Mouse (Mus musculus): Measurements from ENCODE around the gene Hspb11. TPM values are rescaled to one million over a fixed set of nuclear protein-coding genes. Genes with fewer than 3 reads are reported as not detected.
A peak's percentile ranks its signal among the peaks of the same experiment; 100 is the strongest.

Gene Hspb11
- polyA plus RNA-seq, 1 experiment from 2014 or later = 24.6 TPM

GRCm38 (mm10) chr4:107232219-107232618 lies 21.2 kb upstream of the Hspb11 start:
- no peak overlapping the region for H3K4me3 ChIP-seq
- H3K9me3 ChIP-seq = no peaks in the 10 kb centered on the region
- no peak overlapping the region for H3K27ac ChIP-seq (replicated peaks)
- no peaks in the 10 kb centered on the region for H3K27me3 ChIP-seq (replicated peaks; ENCODE audit: low read depth, poor library complexity, severe bottlenecking)
- DNase-seq (ENCODE audit: low spot score) = no peak
- H3K36me3 ChIP-seq (replicated peaks) = peaks cover 64% of the 10 kb centered on the region
- H3K4me1 ChIP-seq = no peaks in the 10 kb centered on the region
- 75% methylated on average over 3 of the region's 3 CpGs for WGBS

DNA sequence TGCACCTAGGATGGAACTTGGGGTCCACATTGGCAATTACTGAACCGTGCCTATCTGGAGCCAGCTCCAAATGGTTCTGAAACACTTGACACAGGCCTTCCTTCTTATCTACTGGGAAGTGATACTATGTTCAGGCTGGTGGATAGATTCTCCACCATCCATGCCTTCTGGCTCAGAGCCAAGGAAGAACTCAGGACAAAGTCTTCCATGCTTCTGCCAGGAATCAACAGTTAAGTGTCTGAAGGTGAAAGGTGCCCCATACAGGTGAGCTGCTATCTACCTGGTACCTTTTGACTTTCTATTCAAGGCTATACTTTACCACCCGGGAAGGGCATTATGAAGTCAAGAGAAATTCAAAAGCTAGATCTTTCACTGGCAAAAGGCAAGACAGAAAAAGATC lies 15.1 kb upstream of the Hspb11 start:
- WGBS = 90% methylated on average over 2 of the region's 2 CpGs
- DNase-seq (ENCODE audit: low spot score) = no peak
- Histone ChIP-seq H3K4me1 (no peaks in the 10 kb centered on the region), H3K4me3 (no peak overlapping the region), H3K9me3 (no peaks in the 10 kb centered on the region), H3K27me3 (replicated peaks; ENCODE audit: low read depth, poor library complexity, severe bottlenecking) (no peaks in the 10 kb centered on the region), H3K27ac (replicated peaks) (no peak overlapping the region), H3K36me3 (replicated peaks) (peaks cover 96% of the 10 kb centered on the region)

- H3K4me3 ChIP-seq = no peak overlapping the region
- H3K36me3 ChIP-seq (replicated peaks) = peaks cover 94% of the 10 kb centered on the region
- H3K27ac ChIP-seq (replicated peaks) = no peak overlapping the region
- no peaks in the 10 kb centered on the region for H3K4me1 ChIP-seq
- no peaks in the 10 kb centered on the region for H3K9me3 ChIP-seq
- H3K27me3 ChIP-seq (replicated peaks; ENCODE audit: low read depth, poor library complexity, severe bottlenecking) = no peaks in the 10 kb centered on the region
- no peak for DNase-seq (ENCODE audit: low spot score)
- WGBS = 96% methylated on average over 6 of the region's 6 CpGs
Measured at GRCm38 (mm10) chr4:107240196-107240595, 13.2 kb upstream of the Hspb11 start.

DNA sequence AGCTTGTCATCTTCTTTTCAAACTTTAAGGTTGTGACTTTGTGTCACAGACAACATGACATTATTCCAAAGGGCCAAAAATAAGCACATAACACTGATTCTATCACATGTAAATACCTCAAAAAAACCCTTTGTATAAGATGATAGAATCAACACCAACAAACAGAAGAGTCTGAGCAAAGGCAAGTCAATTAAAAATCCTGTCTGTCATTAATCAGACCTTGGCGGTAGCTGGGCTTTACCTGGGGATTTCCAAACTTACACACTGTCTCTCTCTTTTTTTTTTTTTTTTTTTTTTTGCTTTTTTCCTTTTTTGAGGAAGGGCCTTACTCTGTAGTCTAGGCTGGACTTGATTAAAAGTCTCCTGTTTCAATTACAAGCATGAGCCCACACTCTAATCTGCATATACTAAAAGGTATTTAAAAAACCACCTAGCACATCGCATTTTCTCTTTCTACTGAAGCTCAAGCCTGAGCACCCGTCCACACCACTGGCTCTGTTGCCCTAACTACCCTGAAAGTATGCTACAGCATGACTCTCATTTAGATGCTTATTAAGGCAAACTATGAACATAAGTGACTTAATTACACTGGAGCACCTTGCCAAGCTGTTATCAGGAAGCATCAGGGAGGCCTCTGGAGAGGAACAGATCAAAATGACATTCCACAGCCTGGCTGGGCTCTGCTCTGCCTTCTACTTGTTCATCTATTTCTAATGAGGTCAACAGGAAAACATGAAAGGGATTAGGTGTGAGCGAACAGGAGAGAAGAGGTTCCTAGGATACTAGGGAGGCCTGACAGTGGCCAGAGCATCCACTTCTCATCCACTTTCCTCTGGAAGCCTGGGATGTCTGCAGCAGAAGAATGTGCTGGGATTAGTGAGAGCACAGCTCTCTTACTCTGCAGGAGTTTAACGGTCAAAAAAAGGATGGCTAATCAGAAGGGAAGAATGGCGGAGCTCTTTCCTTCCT lies 9.7 kb upstream of the Hspb11 start:
- DNase-seq (ENCODE audit: low spot score) = no peak
- H3K27me3 ChIP-seq (replicated peaks; ENCODE audit: low read depth, poor library complexity, severe bottlenecking) = no peaks in the 10 kb centered on the region
- WGBS = 82% methylated on average over 6 of the region's 6 CpGs
- peaks cover 79% of the 10 kb centered on the region for H3K36me3 ChIP-seq (replicated peaks)
- H3K27ac ChIP-seq (replicated peaks) = no peak overlapping the region
- H3K4me1 ChIP-seq = no peaks in the 10 kb centered on the region
- no peak overlapping the region for H3K4me3 ChIP-seq
- H3K9me3 ChIP-seq = no peaks in the 10 kb centered on the region

DNA sequence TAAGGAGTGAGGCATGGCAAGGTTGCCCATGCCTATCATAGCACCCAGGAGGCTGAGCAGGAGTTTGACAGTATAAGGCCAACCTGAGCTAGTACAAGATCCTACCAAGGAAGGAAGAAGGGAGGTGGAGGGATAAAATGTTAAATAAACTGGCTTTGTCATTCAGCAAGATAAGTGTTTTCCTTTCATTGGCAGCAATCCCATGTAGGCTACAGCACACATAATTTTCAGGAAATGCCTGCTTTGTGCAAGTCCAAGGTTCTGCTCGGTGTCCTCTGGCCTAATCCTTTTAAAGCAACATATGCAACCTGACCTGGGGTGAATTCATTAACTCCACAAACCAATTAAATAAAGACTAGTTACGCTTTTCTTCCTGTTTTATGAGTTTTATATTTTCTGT lies 8.0 kb upstream of the Hspb11 start:
- H3K27ac ChIP-seq (replicated peaks) = no peak overlapping the region
- DNase-seq (ENCODE audit: low spot score) = no peak
- H3K36me3 ChIP-seq (replicated peaks) = peaks cover 63% of the 10 kb centered on the region
- no peaks in the 10 kb centered on the region for H3K27me3 ChIP-seq (replicated peaks; ENCODE audit: low read depth, poor library complexity, severe bottlenecking)
- no peak overlapping the region for H3K4me3 ChIP-seq
- no peaks in the 10 kb centered on the region for H3K9me3 ChIP-seq
- 78% methylated on average over 2 of the region's 2 CpGs for WGBS
- H3K4me1 ChIP-seq = peaks cover 7% of the 10 kb centered on the region

DNA sequence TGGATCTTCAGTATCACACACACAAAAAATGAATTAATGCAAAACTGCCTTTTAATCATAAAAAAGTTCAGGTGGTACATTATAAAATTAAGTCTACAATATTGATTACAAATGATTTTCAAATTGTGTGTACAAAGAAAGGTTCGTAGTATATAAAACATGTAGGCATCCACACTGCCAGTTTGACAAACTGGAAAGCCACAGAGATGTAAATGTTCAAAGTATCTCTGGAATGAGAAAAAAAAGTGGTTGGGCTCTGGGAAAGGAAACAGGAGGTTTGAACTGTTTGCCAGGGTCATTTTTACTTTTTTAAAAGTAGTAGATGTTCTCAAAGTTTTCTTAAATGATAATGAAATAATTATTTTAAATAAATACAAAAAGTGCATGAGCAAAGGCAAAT lies 7.4 kb upstream of the Hspb11 start:
- Histone ChIP-seq H3K9me3 (no peaks in the 10 kb centered on the region), H3K27me3 (replicated peaks; ENCODE audit: low read depth, poor library complexity, severe bottlenecking) (no peaks in the 10 kb centered on the region), H3K36me3 (replicated peaks) (peaks cover 56% of the 10 kb centered on the region), H3K4me1 (peaks cover 7% of the 10 kb centered on the region), H3K4me3 (no peak overlapping the region), H3K27ac (replicated peaks) (no peak overlapping the region)
- no peak for DNase-seq (ENCODE audit: low spot score)
- 89% methylated on average over 1 of the region's 1 CpGs for WGBS

GRCm38 (mm10) chr4:107247110-107247509 lies 6.3 kb upstream of the Hspb11 start:
- 84% methylated on average over 9 of the region's 9 CpGs for WGBS
- H3K4me1 ChIP-seq = peaks cover 11% of the 10 kb centered on the region
- no peak overlapping the region for H3K4me3 ChIP-seq
- no peak for DNase-seq (ENCODE audit: low spot score)
- H3K36me3 ChIP-seq (replicated peaks) = peaks cover 46% of the 10 kb centered on the region
- H3K27me3 ChIP-seq (replicated peaks; ENCODE audit: low read depth, poor library complexity, severe bottlenecking) = no peaks in the 10 kb centered on the region
- no peaks in the 10 kb centered on the region for H3K9me3 ChIP-seq
- H3K27ac ChIP-seq (replicated peaks) = no peak overlapping the region

- peaks cover 20% of the 10 kb centered on the region for H3K4me1 ChIP-seq
- DNase-seq (ENCODE audit: low spot score) = no peak
- no peak overlapping the region for H3K27ac ChIP-seq (replicated peaks)
Measured at GRCm38 (mm10) chr4:107248061-107248460, 5.3 kb upstream of the Hspb11 start.

GRCm38 (mm10) chr4:107249471-107249870 lies 3.9 kb upstream of the Hspb11 start:
- peaks cover 30% of the 10 kb centered on the region for H3K4me1 ChIP-seq
- no peaks in the 10 kb centered on the region for H3K27me3 ChIP-seq (replicated peaks; ENCODE audit: low read depth, poor library complexity, severe bottlenecking)
- 77% methylated on average over 2 of the region's 2 CpGs for WGBS
- no peaks in the 10 kb centered on the region for H3K9me3 ChIP-seq
- no peak overlapping the region for H3K27ac ChIP-seq (replicated peaks)
- no peak for DNase-seq (ENCODE audit: low spot score)
- no peak overlapping the region for H3K4me3 ChIP-seq
- peaks cover 25% of the 10 kb centered on the region for H3K36me3 ChIP-seq (replicated peaks)

More at GRCm38 (mm10) chr4:107248061-107248460, 5.3 kb upstream of the Hspb11 start:
- WGBS = 96% methylated on average over 3 of the region's 3 CpGs
- Histone ChIP-seq H3K9me3 (no peaks in the 10 kb centered on the region), H3K27me3 (replicated peaks; ENCODE audit: low read depth, poor library complexity, severe bottlenecking) (no peaks in the 10 kb centered on the region), H3K4me3 (no peak overlapping the region), H3K36me3 (replicated peaks) (peaks cover 38% of the 10 kb centered on the region)

GRCm38 (mm10) chr4:107250494-107250893 lies 2.9 kb upstream of the Hspb11 start:
- Histone ChIP-seq H3K4me1 (peaks cover 32% of the 10 kb centered on the region), H3K4me3 (no peak overlapping the region), H3K9me3 (no peaks in the 10 kb centered on the region), H3K36me3 (replicated peaks) (peaks cover 15% of the 10 kb centered on the region), H3K27ac (replicated peaks) (no peak overlapping the region), H3K27me3 (replicated peaks; ENCODE audit: low read depth, poor library complexity, severe bottlenecking) (no peaks in the 10 kb centered on the region)
- WGBS = 24% methylated on average over 4 of the region's 4 CpGs
- DNase-seq (ENCODE audit: low spot score) = peak; percentile 28

DNA sequence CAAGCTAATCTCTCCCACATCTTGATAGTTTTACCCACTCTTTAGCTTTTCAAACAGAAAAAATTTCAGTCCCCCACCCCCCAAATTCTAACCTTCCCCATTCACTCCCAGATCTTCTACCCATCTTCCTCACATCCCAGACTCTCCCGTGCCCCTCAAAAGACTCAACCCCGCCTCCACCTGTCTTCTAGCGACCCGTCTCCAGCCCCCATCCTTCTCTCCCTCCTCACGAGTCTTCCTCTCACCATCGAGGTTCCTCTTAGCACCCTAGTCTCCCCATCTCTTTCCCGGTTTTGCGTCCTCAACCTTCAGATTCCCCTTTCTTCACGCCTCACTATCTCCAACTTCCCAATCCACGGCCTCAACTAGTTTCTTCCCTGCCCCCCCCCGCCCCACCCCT lies 871 bp upstream of the Hspb11 start:
- H3K27me3 ChIP-seq (replicated peaks; ENCODE audit: low read depth, poor library complexity, severe bottlenecking) = no peaks in the 10 kb centered on the region
- peak overlapping the region; percentile 96 for H3K27ac ChIP-seq (replicated peaks)
- H3K4me1 ChIP-seq = peaks cover 32% of the 10 kb centered on the region
- under 1% methylated on average over 11 of the region's 11 CpGs for WGBS
- peak overlapping the region; percentile 91 for H3K4me3 ChIP-seq
- no peak for DNase-seq (ENCODE audit: low spot score)
- no peaks in the 10 kb centered on the region; the same call in 1 of the 2 replicates for H3K36me3 ChIP-seq (replicated peaks)
- no peaks in the 10 kb centered on the region for H3K9me3 ChIP-seq

GRCm38 (mm10) chr4:107254414-107254813 lies 1.0 kb downstream of the Hspb11 start:
- no peaks in the 10 kb centered on the region for H3K36me3 ChIP-seq (replicated peaks)
- H3K4me1 ChIP-seq = peaks cover 27% of the 10 kb centered on the region
- H3K27ac ChIP-seq (replicated peaks) = peak overlapping the region; percentile 96
- 17% methylated on average over 3 of the region's 3 CpGs for WGBS
- H3K4me3 ChIP-seq = peak overlapping the region; percentile 91
- no peaks in the 10 kb centered on the region for H3K27me3 ChIP-seq (replicated peaks; ENCODE audit: low read depth, poor library complexity, severe bottlenecking)
- no peaks in the 10 kb centered on the region for H3K9me3 ChIP-seq
- peak; percentile 14 for DNase-seq (ENCODE audit: low spot score)

DNA sequence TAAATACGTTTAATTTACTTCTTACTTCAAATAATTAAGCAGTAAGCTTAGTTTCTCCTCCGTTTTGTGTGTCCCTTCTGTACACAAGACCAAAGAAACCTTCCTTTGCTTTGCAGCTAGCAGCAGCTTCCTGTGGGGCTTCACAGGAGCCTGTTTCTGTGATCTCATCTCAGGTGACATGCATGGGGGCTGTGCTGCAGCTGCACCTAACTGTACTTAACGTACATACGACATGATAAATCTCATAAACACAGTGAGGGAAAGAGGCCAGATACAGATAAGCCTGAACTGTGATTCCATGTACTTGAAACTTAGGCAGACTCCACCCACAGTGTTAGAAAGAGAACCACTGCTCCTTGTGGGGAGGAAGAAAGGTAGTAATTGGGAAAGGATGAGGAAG lies 6.6 kb downstream of the Hspb11 start:
- Histone ChIP-seq H3K27me3 (replicated peaks; ENCODE audit: low read depth, poor library complexity, severe bottlenecking) (no peaks in the 10 kb centered on the region), H3K36me3 (replicated peaks) (peaks cover 8% of the 10 kb centered on the region), H3K9me3 (peaks cover 3% of the 10 kb centered on the region; the same call in 1 of the 2 replicates), H3K4me1 (no peaks in the 10 kb centered on the region), H3K27ac (replicated peaks) (no peak overlapping the region), H3K4me3 (no peak overlapping the region)
- no peak for DNase-seq (ENCODE audit: low spot score)
- WGBS = 79% methylated on average over 4 of the region's 4 CpGs

Data from embryonic facial prominence, embryonic 10.5 days (tissue).